Mouse (Mus musculus) thymus, postnatal 10 days (tissue): ENCODE results near the gene Mageb1.
"Not testable (repeated sequence)": the region's sequence is repeated elsewhere in the genome, so short reads cannot be mapped to it uniquely, and the experiment has no call there.

Source experiments
- DNase-seq, 2 experiments: peaks; one replicate each; pipeline ENCODE4 v3.0.0; 2021; ENCODE audit warnings: low spot score in 2 of 2

The Mageb1 gene

GRCm38 (mm10) chrX:92016233-92016632 lies at the start of gene Mageb1:
Gene Mageb1 (minus strand): TSS chrX:92016333.
- DNase-seq = not testable (repeated sequence)
